Mouse (Mus musculus) cerebellum, adult 2 months (tissue): ENCODE measurements around the gene Cpne6.

ENCODE experiments used
- CTCF ChIP-seq: fragments of 200-500 bp; IDR thresholded peaks from 2 replicates; pipeline ENCODE4 v1.5.1; 2011; ENCODE audit warnings: low read depth, mild to moderate bottlenecking, control low read depth, low read length, moderate library complexity, borderline replicate concordance; ENCODE audit not compliant: insufficient read depth
- POLR2A ChIP-seq: fragments of 200-500 bp; IDR thresholded peaks from 2 replicates; pipeline ENCODE4 v1.6.1; 2011; ENCODE audit warnings: low read length, control low read depth, borderline replicate concordance; ENCODE audit not compliant: insufficient read depth

GRCm38 (mm10) chr14:55496761-55497448 lies 13.3 kb upstream of the Cpne6 start:
- no peak for TF ChIP-seq CTCF
- no peak for TF ChIP-seq POLR2A
